Mouse (Mus musculus): Measurements from ENCODE around the gene Hcar1. TPM values are rescaled to one million over a fixed set of nuclear protein-coding genes. Genes with fewer than 3 reads are reported as not detected.

Gene Hcar1
- polyA plus RNA-seq, 1 experiment, result not detected

- no peak overlapping the region for H3K4me3 ChIP-seq (replicated peaks; ENCODE audit: control insufficient read depth, low read depth, low read length)
- 69% methylated on average over 11 of the region's 11 CpGs for WGBS
- H3K27ac ChIP-seq (ENCODE audit: control insufficient read depth, insufficient read depth, low read depth, low read length, poor library complexity), result no peak overlapping the region
- H3K4me1 ChIP-seq (ENCODE audit: control insufficient read depth, insufficient read depth, low read length), result no peaks in the 10 kb centered on the region; the same call in 1 of the 2 replicates
- TF ChIP-seq POLR2A (IDR thresholded peaks at IDR 0.05; ENCODE audit: borderline replicate concordance, control insufficient read depth, low read depth, low read length) (no peak), CTCF (IDR thresholded peaks at IDR 0.05; ENCODE audit: control insufficient read depth, insufficient read depth, low read length) (no peak)
Observed at GRCm38 (mm10) chr5:123842221-123842934, 37.4 kb downstream of the Hcar1 start.

- Histone ChIP-seq H3K4me3 (replicated peaks; ENCODE audit: control insufficient read depth, low read depth, low read length) (no peak overlapping the region), H3K4me1 (ENCODE audit: control insufficient read depth, insufficient read depth, low read length) (peaks cover 3% of the 10 kb centered on the region; the same call in 1 of the 2 replicates), H3K27ac (ENCODE audit: control insufficient read depth, insufficient read depth, low read depth, low read length, poor library complexity) (no peak overlapping the region)
- 79% methylated on average over 4 of the region's 4 CpGs for WGBS
- no peak for TF ChIP-seq CTCF (IDR thresholded peaks at IDR 0.05; ENCODE audit: control insufficient read depth, insufficient read depth, low read length)
- no peak for TF ChIP-seq POLR2A (IDR thresholded peaks at IDR 0.05; ENCODE audit: borderline replicate concordance, control insufficient read depth, low read depth, low read length)
Observed at GRCm38 (mm10) chr5:123837371-123837770, 42.4 kb downstream of the Hcar1 start.

GRCm38 (mm10) chr5:123834836-123835235, 45.0 kb downstream of the Hcar1 start:
- Histone ChIP-seq H3K4me1 (ENCODE audit: control insufficient read depth, insufficient read depth, low read length) (peaks cover 3% of the 10 kb centered on the region; the same call in 1 of the 2 replicates), H3K4me3 (replicated peaks; ENCODE audit: control insufficient read depth, low read depth, low read length) (no peak overlapping the region), H3K27ac (ENCODE audit: control insufficient read depth, insufficient read depth, low read depth, low read length, poor library complexity) (no peak overlapping the region)
- 88% methylated on average over 3 of the region's 3 CpGs for WGBS
- TF ChIP-seq POLR2A (IDR thresholded peaks at IDR 0.05; ENCODE audit: borderline replicate concordance, control insufficient read depth, low read depth, low read length), result no peak
- no peak for TF ChIP-seq CTCF (IDR thresholded peaks at IDR 0.05; ENCODE audit: control insufficient read depth, insufficient read depth, low read length)

- 20% methylated on average over 7 of the region's 7 CpGs for WGBS
- TF ChIP-seq POLR2A (IDR thresholded peaks at IDR 0.05; ENCODE audit: borderline replicate concordance, control insufficient read depth, low read depth, low read length), result no peak
- no peak for TF ChIP-seq CTCF (IDR thresholded peaks at IDR 0.05; ENCODE audit: control insufficient read depth, insufficient read depth, low read length)
- peaks cover 7% of the 10 kb centered on the region; the same call in 1 of the 2 replicates for H3K4me1 ChIP-seq (ENCODE audit: control insufficient read depth, insufficient read depth, low read length)
Observed at GRCm38 (mm10) chr5:123832309-123832708, 47.5 kb downstream of the Hcar1 start.

GRCm38 (mm10) chr5:123827659-123828091, 52.1 kb downstream of the Hcar1 start:
- TF ChIP-seq CTCF (IDR thresholded peaks at IDR 0.05; ENCODE audit: control insufficient read depth, insufficient read depth, low read length) (no peak), POLR2A (IDR thresholded peaks at IDR 0.05; ENCODE audit: borderline replicate concordance, control insufficient read depth, low read depth, low read length) (no peak)
- WGBS, result 76% methylated on average over 6 of the region's 6 CpGs
- Histone ChIP-seq H3K27ac (ENCODE audit: control insufficient read depth, insufficient read depth, low read depth, low read length, poor library complexity) (no peak overlapping the region), H3K4me1 (ENCODE audit: control insufficient read depth, insufficient read depth, low read length) (peaks cover 3% of the 10 kb centered on the region; the same call in 1 of the 2 replicates), H3K4me3 (replicated peaks; ENCODE audit: control insufficient read depth, low read depth, low read length) (no peak overlapping the region)

More at GRCm38 (mm10) chr5:123832309-123832708, 47.5 kb downstream of the Hcar1 start:
- Histone ChIP-seq H3K4me3 (replicated peaks; ENCODE audit: control insufficient read depth, low read depth, low read length) (no peak overlapping the region), H3K27ac (ENCODE audit: control insufficient read depth, insufficient read depth, low read depth, low read length, poor library complexity) (peak overlapping the region; percentile 86)

Other genes starting within 250 kb of the Hcar1 start
- gene Clip1, start 195.4 kb downstream of the Hcar1 start, polyA plus RNA-seq (2011; ENCODE audit: insufficient read depth, insufficient read length, low replicate concordance, missing spikeins), result 11.7 and 29.8 TPM in 2 replicates
- 49.3 and 59.7 TPM in 2 replicates for gene Zcchc8, start 158.9 kb downstream of the Hcar1 start, polyA plus RNA-seq (2011; ENCODE audit: insufficient read depth, insufficient read length, low replicate concordance, missing spikeins)
- 91.2 and 155 TPM in 2 replicates for gene Rsrc2, start 130.6 kb downstream of the Hcar1 start, polyA plus RNA-seq (2011; ENCODE audit: insufficient read depth, insufficient read length, low replicate concordance, missing spikeins)
- gene Kntc1, start 130.3 kb downstream of the Hcar1 start, polyA plus RNA-seq (2011; ENCODE audit: insufficient read depth, insufficient read length, low replicate concordance, missing spikeins), result 34.2 and 35.7 TPM in 2 replicates
- 3.6 TPM in 1 of 2 replicates, not detected in the other for gene Hcar2, start 14.5 kb downstream of the Hcar1 start, polyA plus RNA-seq (2011; ENCODE audit: insufficient read depth, insufficient read length, low replicate concordance, missing spikeins)
- gene Denr, start 27.2 kb upstream of the Hcar1 start, polyA plus RNA-seq (2011; ENCODE audit: insufficient read depth, insufficient read length, low replicate concordance, missing spikeins), result 28.4 and 41.1 TPM in 2 replicates
- gene Gm43518, start 47.4 kb upstream of the Hcar1 start, polyA plus RNA-seq (2011; ENCODE audit: insufficient read depth, insufficient read length, low replicate concordance, missing spikeins), result 6.9 TPM in 1 of 2 replicates, not detected in the other
- gene Ccdc62, start 50.7 kb upstream of the Hcar1 start, polyA plus RNA-seq (2011; ENCODE audit: insufficient read depth, insufficient read length, low replicate concordance, missing spikeins), result 6.0 and 10.6 TPM in 2 replicates
- gene Hip1r, start 93.6 kb upstream of the Hcar1 start, polyA plus RNA-seq (2011; ENCODE audit: insufficient read depth, insufficient read length, low replicate concordance, missing spikeins), result 25.5 and 53.6 TPM in 2 replicates
- 11.3 and 26.1 TPM in 2 replicates for gene Vps37b, start 152.2 kb upstream of the Hcar1 start, polyA plus RNA-seq (2011; ENCODE audit: insufficient read depth, insufficient read length, low replicate concordance, missing spikeins)
- 5.9 and 7.4 TPM in 2 replicates for gene Abcb9, start 215.8 kb upstream of the Hcar1 start, polyA plus RNA-seq (2011; ENCODE audit: insufficient read depth, insufficient read length, low replicate concordance, missing spikeins)
- 14.8 and 35.5 TPM in 2 replicates for gene Ogfod2, start 232.3 kb upstream of the Hcar1 start, polyA plus RNA-seq (2011; ENCODE audit: insufficient read depth, insufficient read length, low replicate concordance, missing spikeins)
- gene Arl6ip4, start 236.1 kb upstream of the Hcar1 start, polyA plus RNA-seq (2011; ENCODE audit: insufficient read depth, insufficient read length, low replicate concordance, missing spikeins), result 72.3 and 112 TPM in 2 replicates